Mouse (Mus musculus) left cerebral cortex, postnatal 36 days (tissue): ENCODE measurements around the gene Tmpo. TPM values are rescaled to one million over a fixed set of nuclear protein-coding genes. Genes with fewer than 3 reads are reported as not detected.

Experiments used
- DNase-seq, 2 experiments: peaks; one replicate each; pipeline ENCODE4 v3.0.0; 2021 to 2022; ENCODE audit warnings: low spot score in 2 of 2, mixed read lengths in 1 of 2
- intact Hi-C: fragments of 180-260 bp; cut with DNase I; formaldehyde crosslinking; loops from one replicate; pipeline ENCODE4 v1.15.1; 2025
- total RNA-seq, 2 experiments: library from RNA; stranded (reverse); gene quantifications; 2 replicates each; pipeline ENCODE4 v1.2.3; 2021

Gene Tmpo
- total RNA-seq, 2 experiments from 2014 or later: 34.6 to 41.3 TPM

- DNase-seq: no peak
- intact Hi-C loops: no loop called here
Measured at GRCm38 (mm10) chr10:91164491-91164890, 16.6 kb downstream of the Tmpo start.

GRCm38 (mm10) chr10:91162511-91163163 is 18.5 kb downstream of the Tmpo start:
- intact Hi-C loops: no loop called here
- DNase-seq: no peak

- no peak for DNase-seq
- intact Hi-C loops: no loop called here
Measured at GRCm38 (mm10) chr10:91162077-91162476, 19.0 kb downstream of the Tmpo start.

GRCm38 (mm10) chr10:91161006-91161405 is 20.1 kb downstream of the Tmpo start:
- DNase-seq: no peak
- intact Hi-C loops: no loop called here

GRCm38 (mm10) chr10:91158442-91158841 is 22.7 kb downstream of the Tmpo start:
- intact Hi-C loops: no loop called here
- no peak for DNase-seq

GRCm38 (mm10) chr10:91156338-91156737 is 24.8 kb downstream of the Tmpo start:
- intact Hi-C loops: no loop called here

GRCm38 (mm10) chr10:91153894-91154503 is 27.1 kb downstream of the Tmpo start:
- no peak for DNase-seq
- intact Hi-C loops: no loop called here

More at GRCm38 (mm10) chr10:91156338-91156737, 24.8 kb downstream of the Tmpo start:
- DNase-seq: no peak

GRCm38 (mm10) chr10:91145413-91145812 is 35.7 kb downstream of the Tmpo start:
- no peak for DNase-seq
- intact Hi-C loops: no loop called here

- DNase-seq: no peak
- intact Hi-C loops: no loop called here
Measured at GRCm38 (mm10) chr10:91143313-91144230, 37.5 kb downstream of the Tmpo start.

- intact Hi-C loops: no loop called here
- DNase-seq: no peak
Measured at GRCm38 (mm10) chr10:91142654-91143191, 38.4 kb downstream of the Tmpo start.

GRCm38 (mm10) chr10:91141564-91141963 is 39.6 kb downstream of the Tmpo start:
- no peak for DNase-seq
- intact Hi-C loops: loop anchor here (2.0 kb wide), 1 partner anchor 71 kb away; no protein-coding TSS in a partner anchor

- DNase-seq: no peak
- intact Hi-C loops: no loop called here
Measured at GRCm38 (mm10) chr10:91139148-91139766, 41.9 kb downstream of the Tmpo start.

GRCm38 (mm10) chr10:91138317-91138716 is 42.8 kb downstream of the Tmpo start:
- intact Hi-C loops: no loop called here
- no peak for DNase-seq

- intact Hi-C loops: no loop called here
- no peak for DNase-seq
Measured at GRCm38 (mm10) chr10:91137400-91137799, 43.7 kb downstream of the Tmpo start.

- intact Hi-C loops: no loop called here
- no peak for DNase-seq
Measured at GRCm38 (mm10) chr10:91135302-91135972, 45.7 kb downstream of the Tmpo start.

GRCm38 (mm10) chr10:91131565-91131964 is 49.5 kb downstream of the Tmpo start:
- no peak for DNase-seq
- intact Hi-C loops: no loop called here

- no peak for DNase-seq
- intact Hi-C loops: no loop called here
Measured at GRCm38 (mm10) chr10:91130792-91131191, 50.3 kb downstream of the Tmpo start.

GRCm38 (mm10) chr10:91128551-91129160 is 52.5 kb downstream of the Tmpo start:
- intact Hi-C loops: no loop called here
- no peak for DNase-seq

- intact Hi-C loops: no loop called here
- DNase-seq: no peak
Measured at GRCm38 (mm10) chr10:91127395-91127794, 53.7 kb downstream of the Tmpo start.
